Mouse (Mus musculus): ENCODE measurements around the gene Fndc3b.

DNA sequence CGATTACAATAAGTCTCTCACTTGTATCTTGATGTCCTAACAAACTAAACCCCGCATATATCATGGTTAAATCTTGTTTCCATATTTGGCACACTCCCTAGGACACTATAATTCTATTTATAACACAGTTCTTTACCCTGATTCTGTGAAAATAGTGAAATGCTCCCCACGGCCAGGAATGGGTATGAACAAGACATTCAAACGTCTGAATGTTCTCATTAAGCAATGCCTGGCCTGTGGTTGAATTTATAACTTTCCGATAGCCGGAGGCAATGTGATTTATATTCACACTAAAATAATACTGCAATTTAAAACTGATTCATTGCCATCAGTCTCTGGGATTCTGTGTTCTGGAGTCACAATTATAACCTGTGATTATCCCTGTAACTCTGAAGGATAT, 5.3 kb downstream of the Fndc3b start:
- TF ChIP-seq CTCF (IDR thresholded peaks at IDR 0.05; ENCODE audit: low read depth) = no peak
- TF ChIP-seq EP300 (IDR thresholded peaks at IDR 0.05; ENCODE audit: low read depth) = no peak

Data from liver, postnatal 0 days (tissue).